Mouse (Mus musculus) neural tube, embryonic 11.5 days (tissue): ENCODE measurements around the gene Mgmt. TPM values are rescaled to one million over a fixed set of nuclear protein-coding genes. Genes with fewer than 3 reads are reported as not detected.

Source experiments
- ATAC-seq: fragments of 200-750 bp; cut with Nextera tagmentation; 2 replicates; pipeline ENCODE4 v1.8.0; 2017; ENCODE audit warnings: moderate number of reproducible peaks, mild to moderate bottlenecking, moderate TSS enrichment, moderate library complexity; ENCODE audit not compliant: insufficient read depth, low FRiP score, low TSS enrichment
- DNase-seq: peaks from one replicate; pipeline ENCODE4 v3.0.0-alpha.2; 2015; ENCODE audit warnings: low spot score
- H3K27ac ChIP-seq: fragments of 300-500 bp; sonication (generic); 2 replicates; pipeline ENCODE4 v1.5.1; 2014; ENCODE audit warnings: low read depth, mild to moderate bottlenecking, low read length
- H3K27me3 ChIP-seq: fragments of 300-500 bp; sonication (generic); 2 replicates; pipeline ENCODE4 v1.6.1; 2014; ENCODE audit warnings: mild to moderate bottlenecking, low read length, mixed read lengths; ENCODE audit not compliant: control insufficient read depth, insufficient read depth
- H3K36me3 ChIP-seq: fragments of 300-500 bp; sonication (generic); 2 replicates; pipeline ENCODE4 v1.6.1; 2014; ENCODE audit warnings: mild to moderate bottlenecking, low read length, moderate library complexity, mixed read lengths; ENCODE audit not compliant: control insufficient read depth, insufficient read depth
- H3K4me1 ChIP-seq: fragments of 300-500 bp; sonication (generic); 2 replicates; pipeline ENCODE4 v1.6.1; 2014; ENCODE audit warnings: low read length, mixed read lengths; ENCODE audit not compliant: control insufficient read depth, insufficient read depth
- H3K4me2 ChIP-seq: fragments of 300-500 bp; sonication (generic); 2 replicates; pipeline ENCODE4 v1.6.1; 2014; ENCODE audit warnings: low read depth, mild to moderate bottlenecking, moderate library complexity
- H3K4me3 ChIP-seq: fragments of 300-500 bp; sonication (generic); 2 replicates; pipeline ENCODE4 v1.5.1; 2014; ENCODE audit warnings: low read depth, low read length
- H3K9ac ChIP-seq: fragments of 300-500 bp; sonication (generic); 2 replicates; pipeline ENCODE4 v1.6.1; 2014; ENCODE audit warnings: mild to moderate bottlenecking, low read length
- H3K9me3 ChIP-seq: fragments of 300-500 bp; sonication (generic); 2 replicates; pipeline ENCODE4 v1.6.1; 2016; ENCODE audit warnings: low read length; ENCODE audit not compliant: control insufficient read depth
- WGBS: fragments of 180-500 bp; shearing (Covaris S2); extraction: QIAGEN DNeasy Blood & Tissue Kit; methylation state at CpG from one replicate; pipeline ENCODE4 v1.1.7; 2014; 5-methylcytosine and 5-hydroxymethylcytosine counted together
- polyA plus RNA-seq: library from polyadenylated mRNA; unstranded; fragments of >200 nt; fragmentation: Nextera tagmentation; extraction: Ambion mirVana; gene quantifications from 2 replicates; pipeline ENCODE4 v1.2.1, GENCODE M21; 2014

Mgmt gene
- polyA plus RNA-seq, 1 experiment from 2014 or later, result 4.2 TPM

GRCm38 (mm10) chr7:137013433-137013832, 119.0 kb downstream of the Mgmt start:
- no peak overlapping the region for H3K27ac ChIP-seq
- H3K9me3 ChIP-seq, result no peaks in the 10 kb centered on the region
- DNase-seq (no peak), ATAC-seq (no peak)
- H3K4me3 ChIP-seq, result no peak overlapping the region
- 80% methylated on average over 3 of the region's 3 CpGs for WGBS
- no peak overlapping the region for H3K9ac ChIP-seq
- no peak overlapping the region for H3K4me2 ChIP-seq
- H3K27me3 ChIP-seq, result no peaks in the 10 kb centered on the region
- H3K36me3 ChIP-seq, result no peaks in the 10 kb centered on the region
- H3K4me1 ChIP-seq, result no peaks in the 10 kb centered on the region

GRCm38 (mm10) chr7:137018614-137019013, 124.2 kb downstream of the Mgmt start:
- no peaks in the 10 kb centered on the region for H3K4me1 ChIP-seq
- H3K27me3 ChIP-seq, result no peaks in the 10 kb centered on the region
- no peak overlapping the region for H3K27ac ChIP-seq
- WGBS, result 91% methylated on average over 5 of the region's 5 CpGs
- H3K9me3 ChIP-seq, result no peaks in the 10 kb centered on the region
- H3K9ac ChIP-seq, result no peak overlapping the region
- no peak for DNase-seq
- no peaks in the 10 kb centered on the region for H3K36me3 ChIP-seq
- no peak for ATAC-seq
- no peak overlapping the region for H3K4me2 ChIP-seq
- H3K4me3 ChIP-seq, result no peak overlapping the region

GRCm38 (mm10) chr7:137020195-137020594, 125.8 kb downstream of the Mgmt start:
- 84% methylated on average over 6 of the region's 6 CpGs for WGBS
- Histone ChIP-seq H3K4me2 (no peak overlapping the region), H3K27ac (no peak overlapping the region), H3K4me3 (no peak overlapping the region), H3K9me3 (no peaks in the 10 kb centered on the region), H3K36me3 (no peaks in the 10 kb centered on the region), H3K9ac (no peak overlapping the region), H3K27me3 (no peaks in the 10 kb centered on the region), H3K4me1 (no peaks in the 10 kb centered on the region)
- ATAC-seq (no peak), DNase-seq (no peak)

- ATAC-seq, result no peak
- no peaks in the 10 kb centered on the region for H3K27me3 ChIP-seq
- WGBS, result 95% methylated on average over 4 of the region's 4 CpGs
- DNase-seq, result no peak
- H3K9me3 ChIP-seq, result no peaks in the 10 kb centered on the region
- H3K4me1 ChIP-seq, result no peaks in the 10 kb centered on the region
- no peak overlapping the region for H3K4me2 ChIP-seq
- H3K36me3 ChIP-seq, result no peaks in the 10 kb centered on the region
- no peak overlapping the region for H3K27ac ChIP-seq
- H3K4me3 ChIP-seq, result no peak overlapping the region
- no peak overlapping the region for H3K9ac ChIP-seq
Observed at GRCm38 (mm10) chr7:137030789-137031188, 136.4 kb downstream of the Mgmt start.

DNA sequence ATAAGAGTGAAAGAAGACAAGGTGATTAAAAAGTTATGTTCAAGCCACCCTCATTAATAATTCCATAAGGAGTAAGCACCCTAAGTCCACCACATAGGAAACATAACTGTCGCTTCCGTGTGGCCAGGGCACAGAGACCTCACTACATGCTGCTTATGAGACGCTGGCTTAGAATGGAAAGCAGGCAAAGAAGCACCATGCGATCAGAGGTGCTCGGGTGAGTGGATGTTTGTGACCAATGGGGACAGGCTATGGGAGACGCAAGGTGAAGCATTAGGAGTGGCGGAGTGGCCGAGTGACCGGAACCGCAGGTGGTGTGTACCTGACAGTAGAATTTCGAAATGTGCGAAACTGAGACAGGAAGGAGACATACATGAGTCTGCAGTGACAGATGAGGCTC, 138.8 kb downstream of the Mgmt start:
- no peak overlapping the region for H3K9ac ChIP-seq
- no peak overlapping the region for H3K4me2 ChIP-seq
- no peaks in the 10 kb centered on the region for H3K36me3 ChIP-seq
- DNase-seq, result no peak
- no peaks in the 10 kb centered on the region for H3K9me3 ChIP-seq
- no peak for ATAC-seq
- no peaks in the 10 kb centered on the region; the same call in 1 of the 2 replicates for H3K4me1 ChIP-seq
- no peaks in the 10 kb centered on the region for H3K27me3 ChIP-seq
- H3K4me3 ChIP-seq, result no peak overlapping the region
- WGBS, result 96% methylated on average over 12 of the region's 12 CpGs
- H3K27ac ChIP-seq, result no peak overlapping the region

- H3K9ac ChIP-seq, result no peak overlapping the region
- no peak for DNase-seq
- no peak overlapping the region for H3K4me3 ChIP-seq
- H3K4me1 ChIP-seq, result no peaks in the 10 kb centered on the region; the same call in 1 of the 2 replicates
- no peaks in the 10 kb centered on the region for H3K9me3 ChIP-seq
- H3K4me2 ChIP-seq, result no peak overlapping the region
- no peak overlapping the region for H3K27ac ChIP-seq
- ATAC-seq, result no peak
- no peaks in the 10 kb centered on the region for H3K36me3 ChIP-seq
- no peaks in the 10 kb centered on the region for H3K27me3 ChIP-seq
- WGBS, result 91% methylated on average over 3 of the region's 3 CpGs
Observed at GRCm38 (mm10) chr7:137034986-137035385, 140.6 kb downstream of the Mgmt start.

DNA sequence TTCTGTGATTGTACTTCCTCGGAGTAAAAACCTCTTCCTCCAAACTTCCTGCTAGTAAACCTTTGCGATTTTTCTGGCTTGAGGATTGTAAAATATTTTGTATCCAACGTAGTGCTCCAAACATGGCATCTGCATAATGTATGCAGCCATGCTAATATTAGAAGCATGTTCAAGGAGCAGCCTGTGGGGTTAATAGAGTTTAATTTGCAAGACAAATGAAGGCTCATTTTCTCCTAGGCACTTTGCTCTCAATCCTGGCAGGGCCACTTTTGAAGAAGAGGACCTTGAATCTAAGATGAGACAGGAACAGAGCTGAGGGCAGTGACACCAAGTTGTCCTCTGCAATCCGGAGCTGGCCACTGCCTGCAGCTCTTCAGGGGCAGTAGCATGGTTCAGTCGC, 141.5 kb downstream of the Mgmt start:
- no peak overlapping the region for H3K4me2 ChIP-seq
- H3K27me3 ChIP-seq, result no peaks in the 10 kb centered on the region
- ATAC-seq (no peak), DNase-seq (no peak)
- no peak overlapping the region for H3K9ac ChIP-seq
- no peaks in the 10 kb centered on the region for H3K36me3 ChIP-seq
- H3K9me3 ChIP-seq, result no peaks in the 10 kb centered on the region
- no peak overlapping the region for H3K27ac ChIP-seq
- H3K4me1 ChIP-seq, result peaks cover 4% of the 10 kb centered on the region
- 74% methylated on average over 5 of the region's 5 CpGs for WGBS
- H3K4me3 ChIP-seq, result no peak overlapping the region

- Histone ChIP-seq H3K4me1 (peaks cover 7% of the 10 kb centered on the region), H3K27ac (no peak overlapping the region), H3K4me3 (no peak overlapping the region), H3K9ac (no peak overlapping the region), H3K36me3 (no peaks in the 10 kb centered on the region), H3K9me3 (no peaks in the 10 kb centered on the region), H3K4me2 (no peak overlapping the region), H3K27me3 (no peaks in the 10 kb centered on the region)
- WGBS, result 81% methylated on average over 4 of the region's 4 CpGs
- no peak for ATAC-seq
- DNase-seq, result no peak
Observed at GRCm38 (mm10) chr7:137037471-137037870, 143.1 kb downstream of the Mgmt start.

GRCm38 (mm10) chr7:137037872-137038271, 143.5 kb downstream of the Mgmt start:
- H3K9ac ChIP-seq, result no peak overlapping the region
- ATAC-seq (no peak), DNase-seq (no peak)
- WGBS, result 68% methylated on average over 5 of the region's 5 CpGs
- H3K4me3 ChIP-seq, result no peak overlapping the region
- H3K27me3 ChIP-seq, result no peaks in the 10 kb centered on the region
- H3K4me1 ChIP-seq, result peaks cover 7% of the 10 kb centered on the region
- H3K9me3 ChIP-seq, result no peaks in the 10 kb centered on the region
- H3K36me3 ChIP-seq, result no peaks in the 10 kb centered on the region
- no peak overlapping the region for H3K4me2 ChIP-seq
- H3K27ac ChIP-seq, result no peak overlapping the region
